Mouse (Mus musculus): Measurements from ENCODE around the gene Slc28a1.

GRCm38 (mm10) chr7:81109717-81110651 lies 4.6 kb upstream of the Slc28a1 start:
- TF ChIP-seq POLR2A (IDR thresholded peaks at IDR 0.05; ENCODE audit: insufficient read depth, low read depth, low read length) = no peak
- no peak for TF ChIP-seq CTCF (IDR thresholded peaks at IDR 0.05; ENCODE audit: insufficient read depth, low read depth, low read length)
